Mouse (Mus musculus) embryo, embryonic 9.5 days (tissue): ENCODE measurements around the gene Tmem119.

ENCODE experiments used
- DNase-seq: peaks from one replicate; pipeline ENCODE4 v3.0.0-alpha.2; 2017; ENCODE audit errors: extremely low spot score

The Tmem119 gene

DNA sequence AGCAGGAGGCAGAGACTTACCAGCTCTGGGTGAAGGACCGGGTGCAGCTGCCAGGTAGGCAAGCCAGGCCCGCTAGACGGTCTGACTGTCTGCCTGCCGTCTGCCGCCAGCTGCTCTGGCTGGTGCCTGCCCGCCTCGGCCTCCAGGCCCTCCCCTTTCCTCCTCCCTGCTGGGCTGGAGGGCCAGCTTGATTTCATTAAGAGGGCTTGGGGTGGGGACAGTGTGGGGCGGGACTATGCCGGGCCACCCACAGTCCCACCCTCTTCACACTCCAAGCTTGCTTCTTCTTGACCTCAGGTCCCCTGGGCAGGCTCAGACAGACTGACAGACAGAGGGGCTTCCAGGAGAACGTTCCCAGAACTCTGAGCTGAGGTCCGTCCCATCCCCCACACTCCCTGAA, at the start of gene Tmem119:
TSS of gene Tmem119 (minus strand) at position 237 of the 400 bp plus-strand sequence.
- peak; percentile 82 for DNase-seq

DNA sequence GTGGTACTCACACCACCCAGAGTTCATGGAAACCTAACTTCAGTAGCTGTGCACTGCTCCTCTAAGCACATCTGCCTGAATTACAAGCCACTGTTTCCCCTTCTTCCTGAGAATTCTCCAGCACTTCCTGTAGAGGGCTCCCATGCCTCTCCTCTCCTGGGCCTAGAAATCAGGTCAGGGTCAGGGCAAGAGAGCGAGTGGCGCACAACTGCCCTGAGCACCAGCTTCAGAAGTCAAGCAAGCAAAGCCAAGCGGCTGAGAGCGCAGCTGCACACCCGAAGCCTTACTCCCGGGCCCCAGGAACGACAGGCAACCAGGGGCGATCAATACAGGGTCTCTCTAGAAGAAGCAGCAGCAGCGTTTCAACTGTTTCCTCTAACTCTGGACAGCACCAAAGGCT, 47.3 kb upstream of the Tmem119 start:
- no peak for DNase-seq

GRCm38 (mm10) chr5:113846656-113847055, 46.3 kb upstream of the Tmem119 start:
- no peak for DNase-seq

DNA sequence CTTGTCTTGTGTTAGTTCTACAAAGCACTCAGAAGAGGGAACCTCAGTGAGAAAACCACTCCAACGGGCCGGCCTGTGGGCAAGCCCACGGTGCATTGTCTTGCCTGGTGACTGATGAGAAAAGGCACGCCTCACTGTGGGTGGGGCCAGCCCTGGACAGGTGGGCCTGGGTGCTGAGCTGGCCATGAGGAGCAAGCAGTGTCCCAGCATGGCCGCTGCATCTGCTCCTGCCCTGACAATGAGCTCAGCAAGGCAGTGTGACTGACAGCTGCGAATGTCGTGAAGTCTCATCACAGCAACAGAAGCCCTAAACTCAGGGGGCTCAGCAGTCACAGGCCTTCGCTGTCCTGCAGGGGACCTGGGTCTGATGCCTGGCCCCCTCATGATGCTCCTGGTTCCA, 45.3 kb upstream of the Tmem119 start:
- DNase-seq: no peak

GRCm38 (mm10) chr5:113844721-113845120, 44.4 kb upstream of the Tmem119 start:
- DNase-seq: peak; percentile 47

- DNase-seq: no peak
Measured at GRCm38 (mm10) chr5:113844106-113844505, 43.8 kb upstream of the Tmem119 start.

DNA sequence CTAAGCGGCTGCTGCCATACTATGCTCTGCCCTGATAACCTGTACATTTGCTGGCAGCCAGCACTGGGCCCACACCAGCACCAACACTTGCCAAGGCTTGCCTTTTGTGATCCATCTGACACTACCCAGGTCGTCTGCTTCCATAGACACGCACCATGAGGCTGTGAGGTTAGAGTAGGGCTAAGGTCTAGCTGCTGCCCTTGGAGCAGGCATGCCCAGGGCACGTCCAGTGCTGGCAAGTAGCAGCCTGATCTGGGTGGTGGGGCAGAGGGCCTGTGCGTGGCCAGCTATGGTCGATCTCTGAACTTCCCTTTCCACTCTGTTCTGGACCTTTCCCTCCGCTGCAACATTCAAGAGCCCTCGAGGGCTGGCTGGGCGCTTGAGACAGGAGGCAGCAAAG, 42.6 kb upstream of the Tmem119 start:
- DNase-seq: no peak

DNA sequence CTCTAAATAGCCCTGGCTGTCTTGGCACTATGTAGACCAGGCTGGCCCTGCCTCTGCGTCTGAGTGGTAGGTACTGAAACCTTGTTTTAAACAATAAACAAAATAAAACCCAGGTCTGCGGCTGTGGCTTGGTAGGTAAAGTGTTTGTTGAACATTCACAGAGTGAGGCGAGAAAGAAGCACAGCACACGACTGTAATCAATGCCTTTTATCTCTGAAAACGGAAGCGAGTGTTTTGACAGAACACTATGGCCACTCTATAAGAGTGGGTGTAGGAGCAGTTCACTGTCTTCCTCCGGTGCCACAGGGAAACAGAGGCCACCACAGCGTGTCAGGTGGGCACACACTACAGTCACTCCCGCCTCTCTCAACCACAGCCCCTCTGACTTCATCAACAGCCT, 41.9 kb upstream of the Tmem119 start:
- no peak for DNase-seq

GRCm38 (mm10) chr5:113841243-113842225, 41.2 kb upstream of the Tmem119 start:
- DNase-seq: no peak

- DNase-seq: no peak
Measured at GRCm38 (mm10) chr5:113840443-113840842, 40.1 kb upstream of the Tmem119 start.

DNA sequence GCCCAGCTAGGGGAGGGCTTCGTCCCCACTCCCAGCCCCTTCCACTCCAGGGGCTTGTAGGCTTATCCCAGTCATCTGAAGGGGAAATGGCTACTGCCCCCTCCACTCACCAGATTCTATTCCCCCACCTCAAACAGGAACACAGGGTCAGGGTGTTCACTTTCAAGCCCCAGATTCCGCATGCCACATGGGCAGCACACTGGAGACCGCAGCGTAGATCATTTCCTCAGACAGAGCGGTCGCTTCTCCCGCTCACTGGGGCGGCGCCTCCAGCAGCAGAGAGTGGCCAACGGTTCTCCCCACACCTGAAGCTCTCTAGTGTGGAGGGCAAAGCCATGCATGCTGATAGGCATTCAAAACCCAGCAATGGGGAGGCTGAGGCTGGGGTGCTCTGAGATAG, 36.6 kb upstream of the Tmem119 start:
- no peak for DNase-seq

DNA sequence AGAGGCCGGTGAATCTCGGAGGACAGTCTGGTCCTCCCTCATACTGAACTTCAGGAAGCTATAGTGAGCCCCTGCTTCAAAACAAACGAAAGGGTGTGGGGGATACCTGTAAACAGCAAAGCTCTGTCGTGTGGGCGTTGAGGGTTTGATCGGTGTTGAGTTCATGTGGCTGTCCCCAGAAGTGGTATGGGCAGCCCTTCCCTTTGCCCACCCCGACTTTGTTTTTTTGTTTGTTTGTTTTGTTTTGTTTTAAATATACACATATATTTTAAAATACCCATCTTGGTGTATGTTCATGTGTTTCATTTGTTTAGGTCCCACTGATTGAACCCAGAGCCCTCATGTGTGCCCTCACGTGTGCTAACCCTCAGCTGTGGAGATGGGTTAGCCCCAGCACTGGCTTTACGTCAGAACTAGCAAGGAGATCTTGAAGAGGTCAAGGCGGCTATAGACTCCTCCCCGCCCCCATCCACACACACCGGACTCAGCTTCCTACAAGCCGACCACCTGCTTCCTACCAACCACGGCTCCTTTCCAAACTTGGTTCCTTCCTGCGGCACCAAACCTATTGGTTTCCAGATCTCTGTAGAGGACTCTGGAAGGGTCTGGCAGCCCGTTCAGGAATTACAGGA, 33.1 kb upstream of the Tmem119 start:
- no peak for DNase-seq

GRCm38 (mm10) chr5:113832490-113832901, 32.2 kb upstream of the Tmem119 start, which contains the start of gene Selplg:
Selplg (minus strand) TSS chr5:113832644.
- DNase-seq: no peak

GRCm38 (mm10) chr5:113831741-113832140, 31.4 kb upstream of the Tmem119 start:
- DNase-seq: no peak

DNA sequence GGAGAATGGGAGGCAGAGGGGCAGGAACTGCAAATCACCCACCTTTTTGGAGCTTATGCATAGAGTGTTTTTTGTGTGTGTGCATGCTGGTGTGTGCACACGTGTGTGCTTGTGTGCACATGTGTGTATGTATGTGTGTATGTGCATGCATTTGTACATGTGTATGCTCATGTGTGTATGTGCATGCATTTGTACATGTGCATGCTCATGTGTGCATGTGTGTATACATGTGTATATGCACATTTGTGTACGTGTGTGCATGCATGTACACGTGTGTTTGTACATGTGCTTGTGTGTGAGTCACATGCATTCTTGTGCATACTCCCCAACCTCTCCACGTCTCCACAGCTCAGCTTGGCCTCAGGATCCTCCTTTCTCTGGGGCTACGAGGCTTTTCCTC, 30.5 kb upstream of the Tmem119 start:
- DNase-seq: no peak

- no peak for DNase-seq
Measured at GRCm38 (mm10) chr5:113830292-113830643, 30.0 kb upstream of the Tmem119 start.

GRCm38 (mm10) chr5:113829566-113830291, 29.4 kb upstream of the Tmem119 start:
- DNase-seq: no peak

DNA sequence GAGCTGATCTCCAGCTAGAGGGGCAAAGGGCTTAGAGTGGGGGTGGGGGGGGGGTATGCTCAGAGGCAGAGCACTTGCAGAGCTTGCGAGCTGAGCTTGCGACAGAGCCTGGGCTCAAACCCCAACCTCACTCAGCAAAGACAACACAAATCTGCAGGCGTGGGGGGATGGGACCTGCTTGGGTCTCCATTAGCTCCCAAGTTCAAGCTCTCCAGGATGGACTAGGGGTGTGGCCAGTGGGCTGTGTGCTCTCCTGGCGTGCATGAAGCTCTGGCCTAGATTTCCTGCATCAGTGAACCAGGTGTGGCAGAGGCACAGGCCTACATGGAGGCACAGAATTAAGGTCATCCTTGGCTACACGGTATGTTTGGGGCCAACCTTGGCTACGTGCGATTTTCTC, 28.2 kb upstream of the Tmem119 start:
- no peak for DNase-seq

- DNase-seq: no peak
Measured at GRCm38 (mm10) chr5:113827991-113828411, 27.7 kb upstream of the Tmem119 start.

DNA sequence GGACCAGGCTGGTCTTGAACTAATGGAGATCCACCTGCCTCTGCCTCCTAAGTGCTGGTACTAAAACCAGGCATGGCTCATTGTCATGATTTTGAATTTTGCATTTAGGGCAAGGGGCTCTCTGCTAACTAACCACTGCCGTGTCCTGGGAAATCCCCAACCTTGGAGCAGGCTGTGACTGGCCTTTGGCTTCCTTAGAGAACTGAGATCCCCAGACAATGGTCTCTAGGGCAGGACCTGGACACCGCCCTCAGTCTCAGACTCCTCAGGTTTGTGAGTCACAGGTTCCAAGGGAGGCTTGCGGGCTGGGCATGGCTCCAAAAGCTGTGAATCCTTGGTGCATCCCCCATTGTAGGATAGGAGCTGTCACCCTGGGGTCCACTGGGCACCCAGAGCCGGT, 26.3 kb upstream of the Tmem119 start:
- no peak for DNase-seq

- no peak for DNase-seq
Measured at GRCm38 (mm10) chr5:113825558-113825957, 25.2 kb upstream of the Tmem119 start.

DNA sequence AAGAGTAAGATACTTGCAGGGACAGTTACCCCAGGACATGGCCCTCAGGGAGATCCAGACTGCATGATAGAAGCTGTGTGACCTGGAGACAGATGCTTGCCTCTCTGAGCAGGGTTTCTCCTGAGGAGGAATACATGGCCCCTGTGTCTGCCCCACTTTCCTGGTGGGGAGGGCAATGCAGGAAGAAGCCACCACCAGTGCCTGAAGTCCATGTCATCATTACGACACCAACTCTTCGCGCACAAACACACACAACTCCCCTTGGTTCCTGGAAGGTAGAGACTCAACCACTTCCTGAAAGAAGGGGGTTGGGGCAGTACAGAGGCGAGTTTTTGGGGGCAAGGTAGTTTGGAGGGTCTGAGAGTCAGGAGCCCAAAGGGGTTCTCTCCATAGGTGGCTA, 23.9 kb upstream of the Tmem119 start:
- no peak for DNase-seq
